Mouse (Mus musculus): ENCODE data around the gene Mpped2. TPM values are rescaled to one million over a fixed set of nuclear protein-coding genes. Genes with fewer than 3 reads are reported as not detected.

Mpped2 gene
- polyA plus RNA-seq, 1 experiment from 2014 or later = 8.0 TPM

GRCm38 (mm10) chr2:106856361-106856961 is 163.4 kb downstream of the Mpped2 start:
- no peaks in the 10 kb centered on the region for H3K27me3 ChIP-seq (replicated peaks; ENCODE audit: control insufficient read depth, insufficient read depth, low read length)
- no peak for ATAC-seq
- H3K9ac ChIP-seq (ENCODE audit: low read depth, low read length) = no peak overlapping the region
- no peak overlapping the region for H3K27ac ChIP-seq (ENCODE audit: low read depth, low read length)
- peaks cover 8% of the 10 kb centered on the region; the same call in 1 of the 2 replicates for H3K4me1 ChIP-seq (replicated peaks; ENCODE audit: control insufficient read depth, insufficient read depth, low read length)
- no peaks in the 10 kb centered on the region for H3K36me3 ChIP-seq (ENCODE audit: control insufficient read depth, insufficient read depth)
- H3K4me3 ChIP-seq (ENCODE audit: low read depth, low read length) = no peak overlapping the region
- no peak for TF ChIP-seq CTCF (IDR thresholded peaks at IDR 0.05; ENCODE audit: low read depth)
- WGBS = 64% methylated on average over 9 of the region's 9 CpGs
- peak overlapping the region; percentile 52; the same call in 1 of the 2 replicates for H3K4me2 ChIP-seq (replicated peaks; ENCODE audit: low read depth)
- no peaks in the 10 kb centered on the region for H3K9me3 ChIP-seq (ENCODE audit: control insufficient read depth)

- H3K4me3 ChIP-seq (ENCODE audit: low read depth, low read length) = no peak overlapping the region
- H3K4me2 ChIP-seq (replicated peaks; ENCODE audit: low read depth) = no peak overlapping the region
- no peaks in the 10 kb centered on the region for H3K36me3 ChIP-seq (ENCODE audit: control insufficient read depth, insufficient read depth)
- WGBS = 62% methylated on average over 4 of the region's 4 CpGs
- H3K27me3 ChIP-seq (replicated peaks; ENCODE audit: control insufficient read depth, insufficient read depth, low read length) = no peaks in the 10 kb centered on the region
- TF ChIP-seq CTCF (IDR thresholded peaks at IDR 0.05; ENCODE audit: low read depth) = no peak
- no peak for ATAC-seq
- no peak overlapping the region for H3K9ac ChIP-seq (ENCODE audit: low read depth, low read length)
- no peaks in the 10 kb centered on the region for H3K9me3 ChIP-seq (ENCODE audit: control insufficient read depth)
- no peak overlapping the region for H3K27ac ChIP-seq (ENCODE audit: low read depth, low read length)
- H3K4me1 ChIP-seq (replicated peaks; ENCODE audit: control insufficient read depth, insufficient read depth, low read length) = peaks cover 8% of the 10 kb centered on the region; the same call in 1 of the 2 replicates
Measured at GRCm38 (mm10) chr2:106857258-106857657, 164.2 kb downstream of the Mpped2 start.

GRCm38 (mm10) chr2:106857711-106858110 is 164.6 kb downstream of the Mpped2 start:
- no peak overlapping the region for H3K4me2 ChIP-seq (replicated peaks; ENCODE audit: low read depth)
- H3K27me3 ChIP-seq (replicated peaks; ENCODE audit: control insufficient read depth, insufficient read depth, low read length) = no peaks in the 10 kb centered on the region
- no peak overlapping the region for H3K27ac ChIP-seq (ENCODE audit: low read depth, low read length)
- no peak overlapping the region for H3K9ac ChIP-seq (ENCODE audit: low read depth, low read length)
- 44% methylated on average over 4 of the region's 4 CpGs for WGBS
- H3K4me3 ChIP-seq (ENCODE audit: low read depth, low read length) = no peak overlapping the region
- TF ChIP-seq CTCF (IDR thresholded peaks at IDR 0.05; ENCODE audit: low read depth) = no peak
- ATAC-seq = no peak
- no peaks in the 10 kb centered on the region for H3K36me3 ChIP-seq (ENCODE audit: control insufficient read depth, insufficient read depth)
- peaks cover 8% of the 10 kb centered on the region; the same call in 1 of the 2 replicates for H3K4me1 ChIP-seq (replicated peaks; ENCODE audit: control insufficient read depth, insufficient read depth, low read length)
- no peaks in the 10 kb centered on the region for H3K9me3 ChIP-seq (ENCODE audit: control insufficient read depth)

GRCm38 (mm10) chr2:106860856-106861679 is 168.0 kb downstream of the Mpped2 start:
- WGBS = 88% methylated on average over 21 of the region's 21 CpGs

GRCm38 (mm10) chr2:106863050-106863653 is 170.1 kb downstream of the Mpped2 start:
- H3K4me1 ChIP-seq (replicated peaks; ENCODE audit: control insufficient read depth, insufficient read depth, low read length) = 0 out of 2 replicates have a peak, but pooled peaks cover 11% of the 10 kb centered on the region
- no peak overlapping the region for H3K9ac ChIP-seq (ENCODE audit: low read depth, low read length)
- H3K4me3 ChIP-seq (ENCODE audit: low read depth, low read length) = no peak overlapping the region
- ATAC-seq = peak; percentile 60; the same call in 1 of the 2 replicates
- H3K4me2 ChIP-seq (replicated peaks; ENCODE audit: low read depth) = peak overlapping the region; percentile 49; the same call in 1 of the 2 replicates
- H3K36me3 ChIP-seq (ENCODE audit: control insufficient read depth, insufficient read depth) = no peaks in the 10 kb centered on the region
- H3K27me3 ChIP-seq (replicated peaks; ENCODE audit: control insufficient read depth, insufficient read depth, low read length) = no peaks in the 10 kb centered on the region
- WGBS = 16% methylated on average over 11 of the region's 11 CpGs
- no peak overlapping the region for H3K27ac ChIP-seq (ENCODE audit: low read depth, low read length)
- H3K9me3 ChIP-seq (ENCODE audit: control insufficient read depth) = no peaks in the 10 kb centered on the region
- no peak for TF ChIP-seq CTCF (IDR thresholded peaks at IDR 0.05; ENCODE audit: low read depth)

More at GRCm38 (mm10) chr2:106860856-106861679, 168.0 kb downstream of the Mpped2 start:
- TF ChIP-seq CTCF (IDR thresholded peaks at IDR 0.05; ENCODE audit: low read depth) = no peak
- no peak overlapping the region for H3K27ac ChIP-seq (ENCODE audit: low read depth, low read length)
- no peak for ATAC-seq
- peaks cover 14% of the 10 kb centered on the region; the same call in 1 of the 2 replicates for H3K4me1 ChIP-seq (replicated peaks; ENCODE audit: control insufficient read depth, insufficient read depth, low read length)
- H3K27me3 ChIP-seq (replicated peaks; ENCODE audit: control insufficient read depth, insufficient read depth, low read length) = no peaks in the 10 kb centered on the region
- H3K4me3 ChIP-seq (ENCODE audit: low read depth, low read length) = no peak overlapping the region
- no peaks in the 10 kb centered on the region for H3K36me3 ChIP-seq (ENCODE audit: control insufficient read depth, insufficient read depth)
- H3K9ac ChIP-seq (ENCODE audit: low read depth, low read length) = no peak overlapping the region
- H3K4me2 ChIP-seq (replicated peaks; ENCODE audit: low read depth) = no peak overlapping the region
- H3K9me3 ChIP-seq (ENCODE audit: control insufficient read depth) = no peaks in the 10 kb centered on the region
